Mouse (Mus musculus) bone marrow, adult 2 months (tissue): ENCODE measurements at regions not wholly inside any gene's neighbourhood (a gene's known extent, or its start where the extent isn't known, plus 50 kb on each side); places are given as distances from the start of the nearest gene placed in this dataset.

ENCODE experiments used
- CTCF ChIP-seq: fragments of 200-500 bp; IDR thresholded peaks from 2 replicates; pipeline ENCODE4 v1.5.1; 2011; ENCODE audit warnings: low read length, control low read depth; ENCODE audit not compliant: control insufficient read depth, insufficient read depth
- POLR2A ChIP-seq: fragments of 200-500 bp; IDR thresholded peaks from 2 replicates; pipeline ENCODE4 v1.6.1; 2011; ENCODE audit warnings: low read depth, mild to moderate bottlenecking, control low read depth, low read length, borderline replicate concordance; ENCODE audit not compliant: control insufficient read depth

DNA sequence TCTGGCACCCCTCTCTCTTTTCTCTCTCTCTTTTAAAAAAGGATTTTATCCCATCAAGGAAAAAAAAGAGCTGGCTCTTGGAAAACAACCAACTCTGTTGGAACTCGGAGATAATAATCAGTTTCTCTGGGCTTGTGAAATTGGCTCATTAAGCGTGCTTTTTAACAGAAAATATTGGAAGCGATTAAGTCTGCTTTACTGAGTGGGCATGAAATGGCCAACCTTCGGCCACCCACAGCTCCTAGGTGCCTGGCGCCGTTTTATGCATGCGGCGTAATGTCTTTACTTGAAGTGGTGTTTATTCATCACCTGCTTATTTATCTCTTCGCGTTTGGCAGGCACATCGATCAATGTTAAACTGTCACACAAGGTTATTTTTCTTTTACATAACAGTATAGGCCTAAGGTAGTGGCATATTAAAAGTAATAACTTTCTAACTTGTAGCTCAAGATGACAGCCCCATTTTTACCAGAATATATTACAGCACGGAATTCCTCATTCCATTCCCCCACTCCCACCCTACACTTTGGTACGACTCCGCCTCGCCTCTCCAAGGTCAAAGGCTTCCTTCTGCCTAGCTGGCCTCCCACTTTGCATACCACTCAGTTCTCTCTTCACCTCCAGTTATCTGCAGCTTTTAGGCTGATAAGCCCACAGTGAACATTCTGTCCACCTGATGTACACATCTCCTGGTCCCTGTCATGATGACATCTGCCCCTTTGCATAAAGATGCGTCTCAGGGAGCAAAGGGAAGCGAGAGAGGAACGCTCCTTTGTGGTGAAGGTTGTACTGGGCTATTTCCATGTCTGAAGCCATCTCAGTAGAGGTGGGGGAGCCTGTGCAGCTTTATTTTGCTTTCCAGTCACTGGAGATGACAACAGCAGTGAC, 368.5 kb upstream of the Vrk2 start:
- TF ChIP-seq POLR2A, result no peak
- no peak for TF ChIP-seq CTCF
